Mouse (Mus musculus) hindbrain, embryonic 10.5 days (tissue): Measurements from ENCODE around the gene Ankrd55. TPM values are rescaled to one million over a fixed set of nuclear protein-coding genes. Genes with fewer than 3 reads are reported as not detected.

Experiments
- DNase-seq: peaks from one replicate; pipeline ENCODE4 v3.0.0-alpha.2; 2017; ENCODE audit warnings: low spot score
- H3K27ac ChIP-seq: fragments of 300-500 bp; sonication (generic); 2 replicates; pipeline ENCODE4 v1.5.1; 2016; ENCODE audit warnings: mild to moderate bottlenecking, moderate library complexity
- H3K27me3 ChIP-seq: fragments of 300-500 bp; sonication (generic); 2 replicates; pipeline ENCODE4 v1.6.1; 2016; ENCODE audit warnings: mild to moderate bottlenecking; ENCODE audit not compliant: poor library complexity, insufficient read depth, severe bottlenecking
- H3K36me3 ChIP-seq: fragments of 300-500 bp; sonication (generic); 2 replicates; pipeline ENCODE4 v1.6.1; 2016; ENCODE audit warnings: mild to moderate bottlenecking, moderate library complexity
- H3K4me1 ChIP-seq: fragments of 300-500 bp; sonication (generic); replicated peaks from 2 replicates; pipeline ENCODE4 v1.6.1; 2016; ENCODE audit warnings: mild to moderate bottlenecking
- H3K4me3 ChIP-seq: fragments of 300-500 bp; sonication (generic); 2 replicates; pipeline ENCODE4 v1.5.1; 2016; ENCODE audit warnings: mild to moderate bottlenecking, moderate library complexity
- H3K9me3 ChIP-seq: fragments of 300-500 bp; sonication (generic); 2 replicates; pipeline ENCODE4 v1.6.1; 2016; ENCODE audit warnings: mild to moderate bottlenecking, moderate library complexity
- WGBS: fragments of 180-500 bp; shearing (Covaris S2); methylation state at CpG from one replicate; pipeline ENCODE4 v1.1.7; 2016; 5-methylcytosine and 5-hydroxymethylcytosine counted together
- polyA plus RNA-seq: library from polyadenylated mRNA; unstranded; fragments of >200 nt; fragmentation: Nextera tagmentation; extraction: Ambion mirVana; gene quantifications from 2 replicates; pipeline ENCODE4 v1.2.1, GENCODE M21; 2016

Gene Ankrd55
- polyA plus RNA-seq, 1 experiment from 2014 or later, result 1.9 TPM

DNA sequence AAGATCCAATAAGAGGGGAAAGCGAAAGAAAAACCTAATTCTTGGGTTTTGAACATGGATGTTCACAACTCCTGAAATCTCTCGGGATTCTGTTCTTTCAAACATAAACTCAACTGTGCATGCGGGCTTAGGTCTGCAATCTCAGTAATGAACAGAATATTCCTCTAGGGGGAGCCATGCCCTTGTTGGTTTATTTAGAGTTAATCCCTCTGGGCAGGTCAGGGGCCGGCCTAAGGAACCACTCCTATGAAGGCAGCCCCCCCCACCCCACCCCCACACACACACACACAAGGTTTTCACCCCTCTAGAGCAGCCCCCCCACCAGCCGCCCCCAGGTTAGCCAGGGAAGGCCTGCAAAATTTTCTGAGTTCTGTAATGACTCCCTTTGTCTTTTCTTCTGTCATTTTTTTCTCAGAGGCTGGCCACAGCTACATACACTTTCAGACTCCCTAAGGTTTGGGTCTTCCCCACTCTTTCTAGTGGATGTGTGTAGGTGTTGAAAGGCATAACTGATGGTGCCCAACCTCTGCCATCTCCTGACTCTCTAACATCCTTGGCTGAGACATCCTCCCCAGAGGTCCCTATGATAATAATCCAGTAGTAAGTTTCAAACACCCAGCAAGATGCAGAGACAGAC lies 16.2 kb upstream of the Ankrd55 start:
- 18% methylated on average over 5 of the region's 5 CpGs for WGBS
- peak; percentile 55 for DNase-seq
- Histone ChIP-seq H3K27ac (no peak overlapping the region), H3K4me1 (0 out of 2 replicates have a peak, but pooled peaks cover 3% of the 10 kb centered on the region), H3K27me3 (no peaks in the 10 kb centered on the region), H3K4me3 (no peak overlapping the region), H3K36me3 (no peaks in the 10 kb centered on the region), H3K9me3 (no peaks in the 10 kb centered on the region)

DNA sequence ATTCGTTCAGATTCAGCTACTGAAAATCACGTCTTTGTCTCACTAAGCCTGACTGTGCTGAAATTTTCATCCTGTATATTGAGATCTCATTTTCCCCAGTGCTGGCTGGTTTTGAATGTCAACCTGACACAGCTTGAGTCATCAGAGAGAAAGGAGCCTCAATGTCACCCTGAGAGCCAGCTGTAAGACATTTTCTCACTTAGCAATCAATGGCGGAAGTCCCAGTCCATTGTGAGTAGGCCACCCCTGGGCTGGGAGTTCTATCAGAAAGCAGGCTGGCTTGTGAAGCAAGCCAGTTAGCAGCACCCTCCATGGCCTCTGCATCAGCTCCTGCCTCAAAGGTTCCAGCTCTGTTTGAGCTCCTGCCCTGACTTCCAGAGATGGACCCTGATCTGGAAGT lies 13.6 kb upstream of the Ankrd55 start:
- 76% methylated on average over 3 of the region's 3 CpGs for WGBS
- no peaks in the 10 kb centered on the region for H3K27me3 ChIP-seq
- H3K9me3 ChIP-seq, result no peaks in the 10 kb centered on the region
- H3K36me3 ChIP-seq, result no peaks in the 10 kb centered on the region
- H3K4me1 ChIP-seq, result 0 out of 2 replicates have a peak, but pooled peaks cover 14% of the 10 kb centered on the region
- no peak for DNase-seq
- H3K4me3 ChIP-seq, result no peak overlapping the region
- no peak overlapping the region for H3K27ac ChIP-seq

DNA sequence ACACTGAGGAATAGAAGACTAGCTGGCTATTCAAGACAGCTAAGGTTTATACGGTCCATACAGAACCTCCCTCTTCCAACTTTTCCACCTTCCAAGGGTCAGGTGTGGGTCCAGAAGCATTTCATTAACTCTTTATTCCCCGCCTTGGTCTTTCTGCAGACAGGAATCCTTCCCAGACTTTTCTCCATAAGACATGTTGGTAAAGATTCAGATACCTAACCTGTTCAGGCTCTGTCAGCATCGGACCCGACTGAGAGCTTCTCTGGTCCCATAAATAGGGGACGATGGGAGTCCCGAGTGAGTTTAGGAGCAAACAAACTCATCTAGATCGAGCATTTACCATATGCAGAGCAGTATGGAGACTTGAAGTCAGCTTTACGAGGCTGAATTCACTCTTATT lies 12.3 kb upstream of the Ankrd55 start:
- H3K4me1 ChIP-seq, result 0 out of 2 replicates have a peak, but pooled peaks cover 14% of the 10 kb centered on the region
- no peaks in the 10 kb centered on the region for H3K36me3 ChIP-seq
- no peak for DNase-seq
- H3K4me3 ChIP-seq, result no peak overlapping the region
- no peaks in the 10 kb centered on the region for H3K9me3 ChIP-seq
- no peaks in the 10 kb centered on the region for H3K27me3 ChIP-seq
- WGBS, result 86% methylated on average over 8 of the region's 8 CpGs
- no peak overlapping the region for H3K27ac ChIP-seq

DNA sequence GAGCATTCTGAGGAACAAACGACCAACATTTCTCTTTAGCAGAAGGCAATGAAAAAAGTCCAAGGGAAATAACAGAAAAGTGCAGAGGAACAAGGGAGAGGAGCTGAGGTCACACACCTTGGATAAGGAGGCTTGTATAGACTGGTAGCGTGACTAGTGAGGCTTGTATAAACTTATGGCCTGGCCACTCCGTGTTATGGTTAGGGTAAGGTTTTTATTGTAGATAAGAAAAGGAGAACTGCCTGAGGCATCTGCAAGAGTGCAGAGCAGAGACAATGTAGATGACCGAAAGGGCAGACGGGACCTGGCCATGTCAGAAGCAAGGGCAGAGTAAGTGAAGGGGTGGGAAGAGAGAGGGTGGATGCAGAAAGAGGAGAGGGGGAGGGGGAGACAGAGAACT lies 10.7 kb upstream of the Ankrd55 start:
- DNase-seq, result no peak
- H3K27me3 ChIP-seq, result no peaks in the 10 kb centered on the region
- no peaks in the 10 kb centered on the region for H3K9me3 ChIP-seq
- no peaks in the 10 kb centered on the region for H3K36me3 ChIP-seq
- H3K27ac ChIP-seq, result no peak overlapping the region
- WGBS, result 77% methylated on average over 5 of the region's 5 CpGs
- 0 out of 2 replicates have a peak, but pooled peaks cover 10% of the 10 kb centered on the region for H3K4me1 ChIP-seq
- no peak overlapping the region for H3K4me3 ChIP-seq

DNA sequence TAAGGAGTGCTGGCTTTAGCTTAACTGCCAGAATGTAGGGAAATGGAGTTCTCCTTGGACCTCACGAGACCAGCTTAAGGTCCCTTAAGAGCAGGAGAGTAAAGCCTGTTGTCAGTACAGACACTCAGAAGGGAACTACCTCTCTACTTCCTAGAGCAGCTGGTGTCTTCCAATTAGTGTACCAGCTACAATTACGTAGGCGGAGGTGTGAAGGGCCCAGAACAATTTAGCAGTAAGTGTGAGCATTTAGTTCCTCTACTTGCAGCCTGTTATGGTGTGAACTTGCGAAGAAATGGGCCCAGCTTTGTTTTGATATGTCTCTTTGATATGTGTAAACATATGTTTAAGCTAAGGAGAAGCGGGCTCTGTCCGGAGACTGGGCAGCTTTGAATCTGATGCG lies 10.0 kb upstream of the Ankrd55 start:
- no peaks in the 10 kb centered on the region for H3K27me3 ChIP-seq
- WGBS, result 83% methylated on average over 7 of the region's 7 CpGs

DNA sequence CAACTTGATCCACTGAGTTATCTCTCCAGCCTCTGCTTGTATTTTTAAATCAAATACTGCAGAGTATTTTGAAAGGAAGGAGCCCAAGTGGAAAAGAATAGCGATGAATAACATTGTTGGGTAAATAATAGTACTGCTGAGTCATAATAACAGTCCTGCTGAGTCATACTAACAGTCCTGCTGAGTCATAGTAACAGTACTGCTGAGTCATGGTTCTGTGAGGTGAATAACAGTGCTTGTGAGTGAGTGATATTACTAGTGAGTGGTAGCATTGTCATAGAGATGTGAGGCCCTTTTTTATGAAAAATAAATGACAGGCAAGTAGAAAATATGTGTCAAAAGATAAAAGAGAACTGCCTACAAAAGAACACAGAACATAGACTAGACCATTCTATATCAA lies 1.1 kb upstream of the Ankrd55 start:
- Histone ChIP-seq H3K27ac (no peak overlapping the region), H3K9me3 (no peaks in the 10 kb centered on the region; the same call in 1 of the 2 replicates), H3K4me1 (peaks cover 14% of the 10 kb centered on the region), H3K27me3 (0 out of 2 replicates have a peak, but pooled peaks cover 4% of the 10 kb centered on the region), H3K4me3 (no peak overlapping the region), H3K36me3 (no peaks in the 10 kb centered on the region)
- no peak for DNase-seq
- WGBS, result 80% methylated on average over 1 of the region's 1 CpGs

More for the DNA sequence above, 10.0 kb upstream of the Ankrd55 start:
- no peak overlapping the region for H3K27ac ChIP-seq
- DNase-seq, result no peak
- no peaks in the 10 kb centered on the region for H3K36me3 ChIP-seq
- H3K4me3 ChIP-seq, result no peak overlapping the region
- H3K9me3 ChIP-seq, result no peaks in the 10 kb centered on the region
- 0 out of 2 replicates have a peak, but pooled peaks cover 10% of the 10 kb centered on the region for H3K4me1 ChIP-seq

DNA sequence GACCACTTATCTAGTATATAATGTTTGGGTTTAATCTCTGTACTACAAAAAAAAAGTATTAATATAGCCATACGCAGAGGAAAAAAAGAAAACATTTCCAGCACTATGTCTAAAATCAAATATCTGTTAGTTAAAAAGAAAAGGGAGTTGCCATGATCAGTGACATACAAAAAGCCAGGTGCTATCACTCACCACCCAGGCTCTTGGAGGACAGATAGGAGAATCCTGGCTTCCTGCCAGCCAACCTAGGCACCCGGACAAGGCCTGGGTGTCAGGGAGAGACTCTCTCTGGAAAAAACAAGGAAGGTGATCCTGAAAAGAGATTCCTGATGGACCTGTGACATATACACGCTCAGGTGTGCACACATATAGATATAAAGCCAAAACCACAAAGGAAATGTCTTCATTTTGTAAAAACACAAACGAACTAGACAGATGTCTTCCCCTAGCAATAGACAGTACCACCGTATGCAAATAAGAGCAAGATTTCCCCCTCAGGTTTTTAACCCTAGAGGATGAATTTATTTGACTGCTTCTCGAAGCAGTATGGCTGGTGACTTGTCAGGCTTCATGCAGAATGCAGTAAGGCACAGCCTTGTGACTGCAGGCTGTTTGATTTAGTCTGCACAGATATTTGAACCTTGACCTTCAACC lies 553 bp upstream of the Ankrd55 start:
- Histone ChIP-seq H3K4me1 (peaks cover 14% of the 10 kb centered on the region), H3K9me3 (no peaks in the 10 kb centered on the region; the same call in 1 of the 2 replicates), H3K4me3 (peak overlapping the region; percentile 28; the same call in 1 of the 2 replicates)

DNA sequence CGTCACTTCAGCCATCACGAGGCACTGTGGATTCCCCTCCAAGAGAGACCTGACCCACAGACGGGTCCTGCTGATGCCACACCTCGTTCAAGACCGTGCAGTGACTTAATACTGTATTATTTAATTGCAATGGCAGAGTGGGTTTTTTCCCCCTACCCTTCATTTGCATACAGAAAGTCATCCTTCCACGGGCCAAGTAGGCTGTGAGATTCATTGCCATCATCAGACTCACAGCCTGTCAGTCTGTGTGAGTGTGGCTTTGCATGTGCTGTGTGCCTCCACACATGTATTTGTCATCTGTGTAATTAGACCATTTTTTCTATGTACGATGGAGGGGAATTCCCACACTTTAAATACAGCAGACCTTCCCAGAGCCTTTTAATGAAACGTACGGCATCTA lies 1.1 kb downstream of the Ankrd55 start:
- H3K27me3 ChIP-seq, result 0 out of 2 replicates have a peak, but pooled peaks cover 4% of the 10 kb centered on the region
- no peak overlapping the region for H3K4me3 ChIP-seq
- 84% methylated on average over 9 of the region's 9 CpGs for WGBS
- peaks cover 14% of the 10 kb centered on the region for H3K4me1 ChIP-seq
- H3K9me3 ChIP-seq, result no peaks in the 10 kb centered on the region; the same call in 1 of the 2 replicates
- no peak overlapping the region for H3K27ac ChIP-seq
- no peak for DNase-seq
- H3K36me3 ChIP-seq, result no peaks in the 10 kb centered on the region

More for the DNA sequence above, 553 bp upstream of the Ankrd55 start:
- DNase-seq, result no peak
- Histone ChIP-seq H3K36me3 (no peaks in the 10 kb centered on the region), H3K27ac (peak overlapping the region; percentile 36; the same call in 1 of the 2 replicates), H3K27me3 (0 out of 2 replicates have a peak, but pooled peaks cover 4% of the 10 kb centered on the region)
- 71% methylated on average over 6 of the region's 6 CpGs for WGBS

DNA sequence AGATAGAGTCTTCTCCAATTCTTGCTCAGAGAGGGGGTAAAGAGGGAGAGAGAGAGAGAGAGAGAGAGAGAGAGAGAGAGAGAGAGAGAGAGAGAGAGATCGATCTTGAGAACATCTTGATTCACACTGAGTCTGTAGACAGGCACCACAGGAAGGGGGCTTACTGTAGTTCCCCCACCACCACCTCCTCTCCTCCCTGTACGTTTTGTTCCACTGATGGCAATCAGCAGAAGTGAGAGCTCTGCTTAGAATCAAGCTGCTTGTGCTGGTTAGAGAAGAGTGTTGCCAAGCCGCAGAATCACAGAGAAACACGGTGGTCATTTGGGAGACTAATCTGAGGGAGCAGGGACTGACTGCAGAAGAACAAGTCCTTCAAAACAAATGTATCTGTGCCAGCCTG lies 1.7 kb downstream of the Ankrd55 start:
- H3K4me3 ChIP-seq, result no peak overlapping the region
- DNase-seq, result no peak
- 0 out of 2 replicates have a peak, but pooled peaks cover 4% of the 10 kb centered on the region for H3K27me3 ChIP-seq
- H3K36me3 ChIP-seq, result no peaks in the 10 kb centered on the region
- 64% methylated on average over 4 of the region's 4 CpGs for WGBS
- no peaks in the 10 kb centered on the region for H3K9me3 ChIP-seq
- H3K27ac ChIP-seq, result no peak overlapping the region
- peaks cover 14% of the 10 kb centered on the region for H3K4me1 ChIP-seq

DNA sequence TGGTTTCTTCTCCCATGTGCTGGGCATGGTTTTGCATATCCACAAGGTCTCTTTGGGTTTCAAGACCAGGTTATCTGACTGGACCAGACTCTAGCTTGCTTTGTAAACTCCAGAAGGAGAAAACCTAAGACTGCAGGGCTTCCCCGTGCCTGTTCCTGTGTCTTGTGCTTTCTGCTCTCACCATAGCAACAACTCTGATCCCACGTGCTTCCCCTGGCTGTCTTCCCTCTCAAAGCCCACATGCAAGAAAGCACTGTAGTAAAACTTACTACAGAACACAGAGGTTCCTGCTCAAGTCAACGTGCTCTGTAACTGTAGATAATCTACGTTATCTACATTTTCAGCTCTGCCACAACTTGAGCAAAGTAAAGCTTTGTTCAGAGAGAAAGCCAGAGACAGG lies 4.2 kb downstream of the Ankrd55 start:
- H3K27me3 ChIP-seq, result 0 out of 2 replicates have a peak, but pooled peaks cover 4% of the 10 kb centered on the region
- 71% methylated on average over 4 of the region's 4 CpGs for WGBS
- H3K36me3 ChIP-seq, result no peaks in the 10 kb centered on the region
- no peak overlapping the region for H3K4me3 ChIP-seq
- no peak overlapping the region for H3K27ac ChIP-seq
- no peaks in the 10 kb centered on the region for H3K9me3 ChIP-seq
- DNase-seq, result no peak
- peaks cover 14% of the 10 kb centered on the region for H3K4me1 ChIP-seq

DNA sequence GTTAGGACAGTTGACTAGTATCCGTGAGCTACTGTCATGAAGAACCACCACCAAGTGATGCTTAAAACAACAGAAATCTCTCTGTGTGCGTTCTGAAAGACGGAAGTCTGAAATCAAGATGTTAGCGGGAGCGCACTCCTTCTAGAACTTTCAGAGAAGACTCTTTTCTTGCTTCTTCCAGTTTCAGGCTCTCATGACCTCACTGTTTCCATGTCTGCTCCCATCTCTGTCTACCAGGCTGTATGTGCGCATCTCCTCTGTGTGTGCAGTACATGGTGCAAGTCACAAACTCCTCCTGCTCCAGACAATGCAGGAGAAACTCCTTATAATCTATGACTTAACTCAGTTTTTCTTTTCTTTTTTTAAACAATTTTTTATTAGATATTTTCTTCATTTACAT lies 4.8 kb downstream of the Ankrd55 start:
- 0 out of 2 replicates have a peak, but pooled peaks cover 4% of the 10 kb centered on the region for H3K27me3 ChIP-seq
- no peak overlapping the region for H3K27ac ChIP-seq
- peaks cover 8% of the 10 kb centered on the region for H3K4me1 ChIP-seq
- 97% methylated on average over 6 of the region's 6 CpGs for WGBS
- H3K9me3 ChIP-seq, result no peaks in the 10 kb centered on the region
- no peak for DNase-seq
- H3K36me3 ChIP-seq, result no peaks in the 10 kb centered on the region
- no peak overlapping the region for H3K4me3 ChIP-seq

DNA sequence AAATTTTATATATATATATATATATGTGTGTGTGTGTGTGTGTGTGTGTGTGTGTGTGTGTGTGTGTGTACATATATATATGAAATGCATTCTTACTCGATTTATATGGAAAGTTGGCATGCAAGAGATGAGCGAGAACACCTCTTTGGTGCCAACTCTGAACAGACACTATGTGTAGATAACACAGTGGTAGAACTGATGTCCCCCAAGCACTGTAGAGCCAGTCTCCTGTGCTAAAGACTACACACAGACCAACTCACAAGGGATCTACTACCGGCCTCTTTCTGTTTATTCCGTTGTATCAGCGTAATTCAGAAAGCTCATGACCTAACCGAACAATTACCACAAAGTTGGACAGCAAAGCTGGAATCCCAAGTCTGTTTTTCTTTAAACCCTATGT lies 6.2 kb downstream of the Ankrd55 start:
- Histone ChIP-seq H3K4me3 (no peak overlapping the region), H3K36me3 (no peaks in the 10 kb centered on the region), H3K27me3 (0 out of 2 replicates have a peak, but pooled peaks cover 4% of the 10 kb centered on the region), H3K27ac (no peak overlapping the region), H3K4me1 (no peaks in the 10 kb centered on the region), H3K9me3 (no peaks in the 10 kb centered on the region)
- DNase-seq, result no peak
- WGBS, result 94% methylated on average over 6 of the region's 6 CpGs

DNA sequence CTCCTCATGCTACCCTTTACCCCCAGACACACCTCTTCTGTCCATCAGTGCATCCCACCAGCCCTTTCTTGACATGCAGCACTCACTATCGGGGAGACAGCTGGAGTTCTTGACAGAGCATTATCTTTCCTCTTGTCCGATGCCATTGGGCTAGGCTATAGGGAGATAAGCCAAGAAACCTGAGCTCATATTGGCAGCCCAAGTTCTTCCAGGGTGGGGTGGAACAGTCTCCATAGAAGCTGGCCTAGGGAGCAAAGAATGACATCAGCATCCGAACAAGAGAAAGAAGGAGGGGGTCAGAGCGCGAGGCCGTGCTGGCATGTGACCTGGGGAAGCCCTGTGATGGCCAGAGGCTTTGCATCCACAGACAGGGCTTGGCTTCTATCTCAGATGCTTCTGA lies 9.5 kb downstream of the Ankrd55 start:
- WGBS, result 90% methylated on average over 6 of the region's 6 CpGs
- no peak overlapping the region for H3K4me3 ChIP-seq
- DNase-seq, result no peak
- no peak overlapping the region for H3K27ac ChIP-seq
- no peaks in the 10 kb centered on the region for H3K4me1 ChIP-seq
- H3K9me3 ChIP-seq, result no peaks in the 10 kb centered on the region
- H3K36me3 ChIP-seq, result no peaks in the 10 kb centered on the region
- H3K27me3 ChIP-seq, result no peaks in the 10 kb centered on the region
